Mouse (Mus musculus) cortical plate, adult 2 months (tissue): ENCODE results near the gene Mark4. TPM values are rescaled to one million over a fixed set of nuclear protein-coding genes. Genes with fewer than 3 reads are reported as not detected.

Source experiments
- H3K27ac ChIP-seq: fragments of 200-500 bp; 2 replicates; pipeline ENCODE4 v1.5.1; 2012; ENCODE audit warnings: low read length, control low read depth, inconsistent platforms; ENCODE audit not compliant: insufficient read depth
- H3K4me1 ChIP-seq: fragments of 200-500 bp; 2 replicates; pipeline ENCODE4 v1.6.1; 2011; ENCODE audit warnings: low read length; ENCODE audit not compliant: control insufficient read depth, insufficient read depth
- H3K4me3 ChIP-seq: fragments of 200-500 bp; 2 replicates; pipeline ENCODE4 v1.5.1; 2011; ENCODE audit warnings: mild to moderate bottlenecking, low read length, control low read depth; ENCODE audit not compliant: insufficient read depth
- CTCF ChIP-seq: fragments of 200-500 bp; IDR thresholded peaks from 2 replicates; pipeline ENCODE4 v1.5.1; 2011; ENCODE audit warnings: mild to moderate bottlenecking, control low read depth, low read length; ENCODE audit not compliant: insufficient read depth; ENCODE audit errors: extremely low read depth
- POLR2A ChIP-seq: fragments of 200-500 bp; IDR thresholded peaks from 2 replicates; pipeline ENCODE4 v1.6.1; 2011; ENCODE audit warnings: mild to moderate bottlenecking, low read length, control low read depth; ENCODE audit not compliant: insufficient read depth; ENCODE audit errors: extremely low read depth
- polyA plus RNA-seq: library from polyadenylated mRNA; depleted of rRNA; stranded (reverse); fragments of >200 nt; gene quantifications from 2 replicates; pipeline ENCODE4 v1.2.3, GENCODE M21; 2012

The Mark4 gene
- polyA plus RNA-seq, 1 experiment = 52.0 TPM

DNA sequence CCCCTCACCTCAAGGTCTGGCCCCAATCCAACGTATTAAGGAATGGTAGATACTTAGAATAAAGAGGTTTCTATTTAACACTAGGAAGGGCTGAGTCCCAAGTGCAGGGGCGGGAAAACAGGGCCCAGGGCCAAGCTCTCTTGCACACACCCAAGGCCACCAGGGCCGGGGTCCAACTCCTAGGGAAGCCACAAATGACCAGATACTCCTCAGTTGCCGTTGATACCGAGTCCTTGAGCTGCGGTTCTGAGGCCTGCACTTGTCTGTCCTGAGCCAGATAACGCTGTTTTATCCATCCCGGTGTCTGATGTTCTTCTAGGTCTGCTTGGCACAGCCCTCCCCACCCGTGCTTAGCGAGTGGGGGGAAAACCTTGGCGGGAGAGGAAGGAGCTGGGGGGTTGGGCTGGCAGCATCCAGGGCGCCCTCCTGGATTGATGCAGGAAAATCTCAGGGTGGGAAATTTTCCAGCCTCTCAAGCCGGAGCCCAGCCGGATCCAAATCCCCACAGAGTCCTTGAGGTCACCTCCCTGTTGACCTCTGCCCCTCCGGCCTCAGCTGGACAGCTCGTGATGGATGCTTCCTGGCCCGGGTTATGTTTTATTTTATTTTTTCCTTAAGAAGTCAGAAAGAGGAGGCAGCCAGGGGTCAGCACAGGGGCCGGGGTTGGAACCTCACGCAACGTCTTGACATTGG lies 37.0 kb upstream of the Mark4 start:
- TF ChIP-seq POLR2A = no peak
- TF ChIP-seq CTCF = no peak
- Histone ChIP-seq H3K27ac (no peak overlapping the region), H3K4me3 (no peak overlapping the region), H3K4me1 (no peaks in the 10 kb centered on the region)

GRCm38 (mm10) chr7:19494751-19495474 lies 36.3 kb upstream of the Mark4 start:
- TF ChIP-seq CTCF = no peak
- no peak for TF ChIP-seq POLR2A
- H3K4me3 ChIP-seq = no peak overlapping the region
- H3K4me1 ChIP-seq = no peaks in the 10 kb centered on the region
- H3K27ac ChIP-seq = no peak overlapping the region

DNA sequence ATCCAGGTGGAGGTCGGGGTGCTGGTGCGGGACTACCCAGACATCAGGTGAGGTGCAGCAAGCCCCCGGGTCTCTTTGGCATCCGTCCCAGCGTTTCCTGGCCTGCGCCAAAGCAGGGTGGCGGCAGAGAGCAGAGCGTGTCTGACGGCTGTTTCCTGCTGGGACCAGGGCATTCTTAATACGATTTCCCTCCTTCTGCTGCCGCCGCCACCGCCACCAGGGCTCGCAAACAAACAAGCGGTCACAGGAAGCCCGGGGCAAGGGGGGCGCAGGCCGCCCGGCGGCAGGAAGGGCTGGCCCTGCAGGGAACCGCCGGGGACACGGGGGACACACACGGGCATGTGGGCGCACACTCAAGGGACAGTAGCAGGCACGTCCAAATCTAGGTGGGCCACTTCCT lies 33.1 kb upstream of the Mark4 start:
- H3K4me3 ChIP-seq = no peak overlapping the region
- H3K27ac ChIP-seq = no peak overlapping the region
- H3K4me1 ChIP-seq = no peaks in the 10 kb centered on the region
- TF ChIP-seq CTCF (no peak), POLR2A (no peak)

DNA sequence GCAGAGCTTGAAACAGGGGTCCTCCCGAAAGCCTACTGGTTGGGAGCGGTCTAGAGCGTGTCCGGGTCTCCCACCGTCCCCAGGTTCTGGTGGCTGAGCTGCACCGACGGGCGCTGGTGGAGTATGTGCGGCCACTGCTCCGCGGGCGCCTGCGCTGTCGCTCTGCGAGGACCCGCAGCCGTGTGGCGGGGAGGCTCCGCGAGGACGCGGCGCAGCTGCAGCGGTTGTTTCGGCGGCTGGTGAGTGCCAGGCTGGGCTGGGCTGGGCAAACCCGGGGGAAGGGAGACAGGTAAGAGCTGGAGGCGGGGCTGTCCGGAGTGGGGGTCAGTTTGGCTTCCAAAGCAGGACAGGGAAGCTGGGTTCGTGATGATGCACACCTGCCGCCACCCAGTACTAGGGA lies 30.9 kb upstream of the Mark4 start:
- Histone ChIP-seq H3K4me3 (no peak overlapping the region), H3K27ac (no peak overlapping the region), H3K4me1 (no peaks in the 10 kb centered on the region)
- TF ChIP-seq POLR2A (no peak), CTCF (no peak)

DNA sequence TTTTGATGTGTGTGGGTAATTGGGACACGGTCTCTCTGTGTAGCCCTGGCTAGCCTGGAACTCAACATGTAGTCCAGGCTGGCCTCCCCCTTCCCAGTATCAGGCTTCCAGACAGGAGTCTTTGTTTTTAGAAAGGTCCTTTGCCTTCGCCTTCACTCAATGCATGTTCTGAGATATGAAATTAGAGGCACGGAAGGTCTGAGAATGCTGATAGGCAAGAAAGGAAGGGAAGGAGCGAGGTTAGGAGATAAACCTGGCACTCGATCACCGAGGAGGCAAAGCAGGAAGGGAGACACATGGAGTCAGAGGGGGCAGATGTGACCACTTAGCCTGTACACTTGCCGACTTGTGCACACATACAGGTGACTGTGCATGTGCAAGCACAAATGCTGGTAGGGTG lies 27.9 kb upstream of the Mark4 start:
- H3K4me1 ChIP-seq = no peaks in the 10 kb centered on the region
- no peak overlapping the region for H3K4me3 ChIP-seq
- H3K27ac ChIP-seq = no peak overlapping the region
- no peak for TF ChIP-seq CTCF
- TF ChIP-seq POLR2A = no peak

DNA sequence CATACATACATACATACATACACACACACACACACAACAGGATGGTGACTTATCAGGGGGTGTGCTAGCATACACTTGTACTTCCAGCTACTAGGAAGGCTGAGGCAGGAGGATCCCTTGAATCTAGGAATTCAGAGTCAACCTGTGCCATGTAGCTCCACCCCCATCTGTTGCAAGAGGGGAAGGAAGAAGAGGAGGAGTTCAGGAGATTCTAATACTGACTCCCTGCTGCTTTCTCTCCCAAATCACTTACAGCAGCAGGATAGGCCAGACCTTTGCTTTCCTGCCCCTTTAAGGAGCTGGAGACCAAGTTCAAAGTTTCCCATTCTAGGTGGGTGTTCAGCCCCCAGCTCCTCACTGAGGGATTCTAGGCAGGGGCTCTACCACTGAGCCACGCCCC lies 26.9 kb upstream of the Mark4 start:
- TF ChIP-seq CTCF (no peak), POLR2A (no peak)
- Histone ChIP-seq H3K27ac (no peak overlapping the region), H3K4me1 (no peaks in the 10 kb centered on the region), H3K4me3 (no peak overlapping the region)

DNA sequence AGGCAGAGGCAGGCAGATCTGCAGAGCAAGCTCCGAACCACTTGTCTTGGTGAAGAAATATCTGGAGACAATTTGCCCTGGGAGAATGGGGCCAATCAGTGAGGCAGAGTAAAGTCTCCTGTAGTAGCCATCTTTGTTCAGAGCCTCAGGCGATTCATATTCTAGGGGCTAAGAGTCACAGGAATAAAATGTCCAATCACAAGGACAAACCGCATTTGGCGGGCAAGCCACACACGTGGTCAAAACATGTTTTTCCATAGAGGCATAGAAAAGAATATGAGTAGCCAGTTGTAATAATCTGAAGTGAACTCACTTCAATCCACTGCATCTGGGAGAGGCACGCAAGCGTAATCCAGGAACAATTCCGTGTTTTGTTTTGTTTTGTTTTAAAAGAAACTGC lies 24.7 kb upstream of the Mark4 start:
- TF ChIP-seq POLR2A (no peak), CTCF (no peak)
- no peak overlapping the region for H3K4me3 ChIP-seq
- H3K27ac ChIP-seq = no peak overlapping the region
- H3K4me1 ChIP-seq = no peaks in the 10 kb centered on the region

- H3K4me3 ChIP-seq = no peak overlapping the region
- TF ChIP-seq CTCF (no peak), POLR2A (no peak)
Observed at GRCm38 (mm10) chr7:19477624-19478384, 19.2 kb upstream of the Mark4 start.

DNA sequence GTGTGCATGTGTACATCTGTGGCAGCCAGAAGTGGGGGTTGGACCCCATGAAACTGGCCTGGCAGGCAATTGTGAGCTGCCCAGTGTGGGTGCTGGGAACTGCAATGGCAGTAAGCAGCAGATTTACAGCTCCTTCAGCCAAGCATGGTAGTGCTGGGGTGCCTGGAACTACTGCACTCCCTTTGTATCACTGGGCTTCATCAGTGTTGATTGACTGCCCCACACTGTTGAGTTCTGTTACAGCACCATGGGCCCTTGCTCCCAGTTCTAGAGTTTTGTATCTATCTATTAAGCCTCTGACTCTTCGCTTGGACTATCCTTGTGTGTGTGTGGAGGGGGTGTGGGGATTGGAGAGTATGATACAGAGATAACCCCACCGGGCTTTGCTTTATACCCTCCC lies 18.5 kb upstream of the Mark4 start:
- no peaks in the 10 kb centered on the region for H3K4me1 ChIP-seq
- no peak overlapping the region for H3K27ac ChIP-seq
- no peak overlapping the region for H3K4me3 ChIP-seq
- no peak for TF ChIP-seq CTCF

More at GRCm38 (mm10) chr7:19477624-19478384, 19.2 kb upstream of the Mark4 start:
- H3K27ac ChIP-seq = no peak overlapping the region
- no peaks in the 10 kb centered on the region for H3K4me1 ChIP-seq
